Mouse (Mus musculus) heart, adult 2 months (tissue): Measurements from ENCODE around the gene Wwox.

Experiments
- CTCF ChIP-seq: fragments of 200-600 bp; IDR thresholded peaks from 2 replicates; pipeline ENCODE4 v1.8.1; 2022; ENCODE audit warnings: antibody characterized with exemption, mild to moderate bottlenecking, moderate library complexity
- EP300 ChIP-seq: fragments of 200-500 bp; IDR thresholded peaks from 2 replicates; pipeline ENCODE4 v1.6.1; 2011; ENCODE audit warnings: low read depth, low read length, control low read depth; ENCODE audit not compliant: insufficient read depth

- TF ChIP-seq CTCF (peak; percentile 39), EP300 (no peak)
These were observed 529.4 kb downstream of the Wwox start for GRCm38 (mm10) chr8:114968842-114969241.
